Mouse (Mus musculus) central nervous system, embryonic 18 days (tissue): ENCODE data around the gene Carm1. TPM values are rescaled to one million over a fixed set of nuclear protein-coding genes. Genes with fewer than 3 reads are reported as not detected.

Experiments used
- polyA plus RNA-seq: library from polyadenylated mRNA; depleted of rRNA; stranded (reverse); fragments of >200 nt; gene quantifications from 2 replicates; pipeline ENCODE4 v1.2.3, GENCODE M21; 2012; rRNA removed

Gene Carm1
- 79.8 and 94.0 TPM in 2 replicates for polyA plus RNA-seq

DNA sequence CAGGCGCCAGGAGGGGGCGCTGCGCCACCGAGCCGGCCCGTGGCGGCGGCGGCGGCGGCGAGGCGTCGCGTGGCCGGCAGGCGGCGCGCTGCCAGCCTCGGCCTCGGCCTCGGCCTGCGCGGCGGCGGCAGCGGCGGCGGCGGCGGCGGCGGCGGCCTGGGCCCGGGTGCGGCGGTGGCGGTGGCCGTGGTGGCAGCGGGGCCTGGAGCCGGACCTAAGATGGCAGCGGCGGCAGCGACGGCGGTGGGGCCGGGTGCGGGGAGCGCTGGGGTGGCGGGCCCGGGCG, at the start of gene Carm1:
Gene Carm1, plus strand, starts transcription at position 106 of the 286 bp plus-strand sequence.

DNA sequence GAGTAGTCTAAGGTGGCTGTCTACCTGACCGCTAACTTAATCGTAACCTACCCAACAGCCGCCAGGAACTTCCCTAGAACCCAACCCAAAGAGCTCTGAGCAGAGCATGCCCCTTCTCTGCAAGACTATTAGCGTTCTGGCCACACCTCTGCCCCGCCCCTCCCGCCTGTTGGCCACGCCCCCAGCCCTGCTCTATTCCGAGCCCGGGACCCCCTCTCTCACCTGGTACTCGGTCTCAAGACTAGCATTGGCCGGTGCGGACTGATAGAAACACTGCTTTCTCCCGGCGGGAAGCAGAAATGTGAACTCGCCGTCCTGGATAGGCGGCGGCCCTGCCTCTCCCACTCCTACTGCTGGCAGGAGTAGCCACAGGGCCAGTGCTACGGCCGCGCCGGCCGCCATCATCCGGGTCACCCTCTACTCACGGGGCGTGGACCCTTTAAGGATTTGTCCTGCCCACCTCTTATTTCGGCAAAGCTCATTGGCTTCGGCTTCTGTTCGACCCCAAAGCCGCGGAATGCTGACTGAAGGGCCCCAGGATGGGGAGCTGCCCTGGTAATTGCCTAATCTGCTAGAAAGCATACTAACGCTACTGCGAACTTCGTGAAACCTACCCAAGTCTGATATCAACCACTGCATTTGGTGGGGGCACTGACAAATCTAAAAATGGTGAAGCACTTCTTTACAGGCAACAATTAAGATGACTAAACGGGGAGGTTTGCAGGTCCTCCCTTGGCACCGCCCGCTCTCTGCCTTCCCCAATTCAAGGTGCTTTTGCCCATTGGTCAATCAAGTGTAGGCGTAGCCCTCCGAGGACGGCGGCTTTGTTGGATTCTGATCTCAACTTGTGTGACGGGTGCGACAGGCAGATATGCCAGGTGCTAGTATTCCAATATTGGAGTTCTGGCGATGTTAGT, 36.7 kb upstream of the Carm1 start, which contains the start of gene Tmed1:
Gene Tmed1, minus strand, starts transcription at position 481 of the 917 bp plus-strand sequence.

DNA sequence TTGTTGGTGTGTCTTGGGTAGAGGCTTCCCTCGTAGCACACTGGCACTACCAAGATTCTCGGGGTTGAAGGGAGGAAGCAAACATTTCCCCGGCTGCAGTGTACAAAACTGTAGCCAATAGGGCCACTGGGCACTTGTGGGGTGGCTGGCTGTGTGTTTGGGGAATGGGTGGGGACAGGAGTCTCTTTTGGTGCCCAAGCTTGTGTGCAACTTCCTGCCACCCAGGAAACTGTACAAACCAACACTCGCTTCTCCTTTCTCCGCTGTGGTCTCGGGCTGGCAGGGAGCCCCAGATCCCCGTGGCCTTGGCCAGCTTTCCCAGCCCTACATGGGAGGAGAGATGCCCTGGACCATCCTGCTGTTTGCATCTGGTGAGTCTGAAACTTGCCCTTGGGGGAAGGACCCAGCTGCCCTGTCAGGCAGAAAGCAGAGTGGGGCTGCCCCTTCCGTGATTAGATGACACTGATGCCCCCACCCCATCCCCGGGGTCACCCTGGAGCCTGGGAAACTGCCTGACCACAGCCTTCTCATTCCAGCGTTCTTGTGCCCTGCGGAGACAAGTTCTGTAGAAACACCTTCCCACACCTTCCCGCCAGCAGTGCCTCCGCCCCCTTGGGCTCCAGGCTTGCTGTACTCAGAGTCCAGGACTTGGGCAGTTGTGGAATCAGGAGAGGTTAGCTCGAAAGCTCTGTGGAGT, 20.6 kb upstream of the Carm1 start, which contains the start of gene AB124611:
Gene AB124611, plus strand, starts transcription at position 240 of the 697 bp plus-strand sequence.

DNA sequence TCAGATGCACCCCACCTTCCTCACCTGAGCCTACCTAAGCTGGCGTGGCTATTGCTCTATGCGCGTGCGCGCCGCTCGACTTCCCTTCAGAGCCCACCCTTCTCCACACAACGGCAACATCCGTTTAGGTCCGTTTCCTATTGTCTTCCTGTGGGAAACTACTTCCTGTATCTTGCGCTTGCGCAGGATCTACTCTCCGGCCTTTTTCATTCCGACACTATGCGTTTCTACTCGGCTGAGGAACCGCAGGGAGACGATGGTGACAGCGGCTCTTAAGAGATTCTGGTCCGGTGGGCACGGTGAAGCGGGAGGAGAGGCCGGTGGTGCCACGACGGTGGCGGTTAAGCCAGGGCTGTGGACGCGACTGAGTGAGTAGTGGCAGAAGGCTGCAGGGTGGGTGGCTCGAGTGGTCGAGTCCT, 46.0 kb downstream of the Carm1 start, which contains the start of the genes Timm29 and Yipf2:
Gene Timm29, plus strand, starts transcription at position 20 of the 419 bp plus-strand sequence.
Gene Yipf2, minus strand, starts transcription at position 126 of the 419 bp plus-strand sequence.

DNA sequence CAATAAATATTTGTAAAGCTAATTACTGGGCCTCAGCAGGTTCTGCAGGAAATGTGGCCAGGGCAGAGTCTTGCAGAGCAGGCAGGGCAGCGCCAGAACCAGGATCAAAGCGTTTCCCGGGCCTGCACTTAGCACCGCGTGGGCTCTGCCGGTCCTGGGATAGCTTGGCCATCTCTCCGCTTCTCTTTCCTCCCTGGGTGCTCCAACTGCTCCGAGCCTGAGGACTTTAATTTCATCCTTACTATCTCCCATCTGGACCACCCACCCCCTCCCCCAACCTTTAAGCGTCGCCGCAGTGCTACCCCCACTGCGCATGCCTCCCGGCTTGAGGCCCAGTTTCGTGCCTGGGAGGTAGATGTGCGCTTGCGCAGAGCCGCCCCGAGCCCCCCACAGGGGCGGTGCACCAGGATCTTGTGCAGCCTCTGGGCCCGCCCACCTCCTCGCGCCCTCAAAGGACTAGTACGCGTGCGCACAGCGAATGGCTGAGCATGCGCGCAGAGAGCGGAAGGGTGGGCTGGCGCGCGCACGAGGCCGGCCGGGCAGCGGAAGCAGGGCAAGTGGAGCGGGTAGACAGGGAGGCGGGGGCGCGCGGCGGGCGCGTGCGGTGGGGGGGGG, 69.0 kb downstream of the Carm1 start, which contains the start of gene Smarca4:
Gene Smarca4, plus strand, starts transcription at position 553 of the 615 bp plus-strand sequence.

Other genes with a start within 250 kb of the Carm1 start
- 4.3 and 4.5 TPM in 2 replicates for gene Ap1m2, start 234.6 kb upstream of the Carm1 start, polyA plus RNA-seq
- gene Slc44a2, start 226.2 kb upstream of the Carm1 start, polyA plus RNA-seq = 70.2 and 71.3 TPM in 2 replicates
- 161 and 172 TPM in 2 replicates for gene Ilf3, start 179.0 kb upstream of the Carm1 start, polyA plus RNA-seq
- 86.6 and 86.7 TPM in 2 replicates for gene Qtrt1, start 135.1 kb upstream of the Carm1 start, polyA plus RNA-seq
- 66.8 and 77.4 TPM in 2 replicates for gene Dnm2, start 122.0 kb upstream of the Carm1 start, polyA plus RNA-seq
- gene Tmed1, start 36.6 kb upstream of the Carm1 start, polyA plus RNA-seq = 35.4 and 42.5 TPM in 2 replicates
- gene AB124611, start 20.7 kb upstream of the Carm1 start, polyA plus RNA-seq = 0.58 and 0.72 TPM in 2 replicates
- gene Timm29, start 45.8 kb downstream of the Carm1 start, polyA plus RNA-seq = 69.6 and 69.8 TPM in 2 replicates
- gene Yipf2, start 45.9 kb downstream of the Carm1 start, polyA plus RNA-seq = 15.7 and 17.7 TPM in 2 replicates
- gene Smarca4, start 69.3 kb downstream of the Carm1 start, polyA plus RNA-seq = 132 and 146 TPM in 2 replicates
- gene Ldlr, start 176.6 kb downstream of the Carm1 start, polyA plus RNA-seq = 21.0 and 21.6 TPM in 2 replicates
- 12.6 and 14.0 TPM in 2 replicates for gene Spc24, start 213.4 kb downstream of the Carm1 start, polyA plus RNA-seq